Mouse (Mus musculus) E14TG2a.4 (cell line): ENCODE data around the gene Galnt10.

ENCODE experiments used
- H3K27me3 ChIP-seq: 2 replicates; pipeline ENCODE4 v1.6.1; 2014; ENCODE audit warnings: low read length, control low read depth; ENCODE audit not compliant: insufficient read depth
- H3K36me3 ChIP-seq: 2 replicates; pipeline ENCODE4 v1.6.1; 2014; ENCODE audit warnings: low read length, control low read depth; ENCODE audit not compliant: insufficient read depth
- H3K4me1 ChIP-seq: replicated peaks from 2 replicates; pipeline ENCODE4 v1.6.1; 2014; ENCODE audit warnings: low read depth, low read length, control low read depth
- H3K4me3 ChIP-seq: replicated peaks from 2 replicates; pipeline ENCODE4 v1.5.1; 2014; ENCODE audit warnings: mild to moderate bottlenecking, low read length
- H3K9me3 ChIP-seq: 2 replicates; pipeline ENCODE4 v1.6.1; 2014; ENCODE audit warnings: low read length, control low read depth
- CTCF ChIP-seq: conservative IDR thresholded peaks from 2 replicates; pipeline ENCODE4 v1.5.1; 2014; ENCODE audit warnings: low read length
- NANOG ChIP-seq: IDR thresholded peaks from 2 replicates; pipeline ENCODE4 v1.6.1; 2014; ENCODE audit warnings: borderline replicate concordance, low read length, mixed read lengths
- POU5F1 ChIP-seq: IDR thresholded peaks from 2 replicates; pipeline ENCODE4 v1.6.1; 2014; ENCODE audit warnings: low read length, borderline replicate concordance

Gene Galnt10

GRCm38 (mm10) chr11:57645018-57645559 lies at the start of gene Galnt10:
Gene Galnt10, plus strand, starts transcription at chr11:57645442.
- Histone ChIP-seq H3K4me3 (peak within 1 kb of the TSS; percentile 90), H3K36me3 (no peaks in the 10 kb centered on the region; the same call in 1 of the 2 replicates), H3K4me1 (peaks cover 40% of the 10 kb centered on the region), H3K27me3 (peaks cover 33% of the 10 kb centered on the region), H3K9me3 (no peaks in the 10 kb centered on the region)
- no peak for TF ChIP-seq CTCF
- no peak for TF ChIP-seq POU5F1
- TF ChIP-seq NANOG, result no peak

GRCm38 (mm10) chr11:57595899-57596298 lies 49.3 kb upstream of the Galnt10 start:
- peaks cover 11% of the 10 kb centered on the region for H3K27me3 ChIP-seq
- H3K4me3 ChIP-seq, result no peak overlapping the region
- no peak for TF ChIP-seq CTCF
- TF ChIP-seq POU5F1, result no peak
- no peak for TF ChIP-seq NANOG
- peaks cover 10% of the 10 kb centered on the region; the same call in 1 of the 2 replicates for H3K9me3 ChIP-seq
- H3K4me1 ChIP-seq, result peaks cover 27% of the 10 kb centered on the region
- no peaks in the 10 kb centered on the region for H3K36me3 ChIP-seq

- no peak for TF ChIP-seq CTCF
- TF ChIP-seq POU5F1, result no peak
- TF ChIP-seq NANOG, result no peak
- H3K4me1 ChIP-seq, result peaks cover 43% of the 10 kb centered on the region
- peaks cover 22% of the 10 kb centered on the region for H3K27me3 ChIP-seq
- no peak overlapping the region for H3K4me3 ChIP-seq
- peaks cover 10% of the 10 kb centered on the region; the same call in 1 of the 2 replicates for H3K9me3 ChIP-seq
- no peaks in the 10 kb centered on the region for H3K36me3 ChIP-seq
Observed at GRCm38 (mm10) chr11:57598161-57598560, 47.1 kb upstream of the Galnt10 start.

- H3K27me3 ChIP-seq, result peaks cover 33% of the 10 kb centered on the region
- no peaks in the 10 kb centered on the region for H3K36me3 ChIP-seq
- TF ChIP-seq POU5F1, result no peak
- peak; percentile 84 for TF ChIP-seq NANOG
- peaks cover 10% of the 10 kb centered on the region; the same call in 1 of the 2 replicates for H3K9me3 ChIP-seq
- H3K4me1 ChIP-seq, result peaks cover 37% of the 10 kb centered on the region
- no peak overlapping the region for H3K4me3 ChIP-seq
Observed at GRCm38 (mm10) chr11:57599304-57599703, 45.9 kb upstream of the Galnt10 start.

- no peak for TF ChIP-seq CTCF
- no peak for TF ChIP-seq NANOG
- TF ChIP-seq POU5F1, result no peak
- Histone ChIP-seq H3K4me1 (peaks cover 37% of the 10 kb centered on the region), H3K4me3 (no peak overlapping the region), H3K27me3 (peaks cover 37% of the 10 kb centered on the region), H3K36me3 (no peaks in the 10 kb centered on the region), H3K9me3 (peaks cover 10% of the 10 kb centered on the region; the same call in 1 of the 2 replicates)
Observed at GRCm38 (mm10) chr11:57600113-57600512, 45.1 kb upstream of the Galnt10 start.

GRCm38 (mm10) chr11:57600621-57601121 lies 44.6 kb upstream of the Galnt10 start:
- peaks cover 10% of the 10 kb centered on the region; the same call in 1 of the 2 replicates for H3K9me3 ChIP-seq
- H3K4me3 ChIP-seq, result no peak overlapping the region
- TF ChIP-seq CTCF (no peak), NANOG (no peak)
- H3K36me3 ChIP-seq, result no peaks in the 10 kb centered on the region
- peaks cover 37% of the 10 kb centered on the region for H3K4me1 ChIP-seq
- peaks cover 35% of the 10 kb centered on the region for H3K27me3 ChIP-seq

GRCm38 (mm10) chr11:57601806-57602455 lies 43.3 kb upstream of the Galnt10 start:
- Histone ChIP-seq H3K4me1 (peaks cover 37% of the 10 kb centered on the region), H3K27me3 (peaks cover 38% of the 10 kb centered on the region), H3K36me3 (no peaks in the 10 kb centered on the region), H3K9me3 (peaks cover 10% of the 10 kb centered on the region; the same call in 1 of the 2 replicates), H3K4me3 (no peak overlapping the region)
- TF ChIP-seq NANOG (no peak), CTCF (no peak), POU5F1 (no peak)

GRCm38 (mm10) chr11:57605086-57605485 lies 40.2 kb upstream of the Galnt10 start:
- H3K4me3 ChIP-seq, result no peak overlapping the region
- peaks cover 44% of the 10 kb centered on the region for H3K27me3 ChIP-seq
- H3K9me3 ChIP-seq, result no peaks in the 10 kb centered on the region
- TF ChIP-seq POU5F1, result no peak
- no peak for TF ChIP-seq NANOG
- no peak for TF ChIP-seq CTCF
- no peaks in the 10 kb centered on the region for H3K36me3 ChIP-seq
- peaks cover 23% of the 10 kb centered on the region for H3K4me1 ChIP-seq
